Mouse (Mus musculus) brain, embryonic 18.5 days (tissue): ENCODE results near the gene Epha4.

ENCODE experiments used
- DNase-seq: peaks from one replicate; pipeline ENCODE4 v3.0.0-alpha.2; 2012; ENCODE audit warnings: low read depth, low spot score

The Epha4 gene

DNA sequence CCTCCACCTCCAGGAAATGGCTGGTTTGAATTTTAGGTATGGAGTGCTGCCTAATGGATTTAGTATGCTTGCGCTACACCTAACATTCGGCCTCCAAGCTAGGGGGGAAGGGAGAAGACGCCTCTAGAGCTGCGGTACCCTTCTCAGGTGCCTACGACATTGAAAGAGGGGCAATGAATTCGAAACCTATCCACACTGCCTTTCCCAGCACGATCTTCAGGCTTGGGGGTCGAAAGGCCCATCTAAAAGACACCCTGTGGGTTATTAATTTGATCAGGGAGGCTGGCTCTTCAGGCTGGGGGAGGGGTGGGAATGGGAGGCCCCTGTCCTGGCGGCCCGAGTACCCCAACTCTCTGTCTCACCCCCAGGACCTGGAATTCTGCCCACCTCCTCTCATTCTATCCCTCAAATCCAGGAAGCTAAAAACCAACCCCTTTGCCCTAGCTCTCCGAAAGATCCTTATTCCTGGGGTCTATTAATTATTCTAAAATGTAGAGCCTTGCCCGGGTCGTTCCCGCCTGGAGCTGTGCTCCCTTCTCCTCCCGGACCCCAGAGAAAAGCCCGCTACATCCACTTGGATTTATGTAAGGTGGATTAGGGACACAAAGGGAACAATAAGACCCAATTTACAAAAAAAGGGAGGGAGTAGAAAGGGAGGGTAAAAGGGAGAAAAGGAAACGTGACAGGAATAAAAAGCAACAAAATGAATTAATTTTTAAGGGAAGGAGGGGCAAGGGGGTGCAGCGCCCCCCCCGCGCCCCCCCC lies 2.3 kb downstream of the Epha4 start:
- DNase-seq, result no peak

DNA sequence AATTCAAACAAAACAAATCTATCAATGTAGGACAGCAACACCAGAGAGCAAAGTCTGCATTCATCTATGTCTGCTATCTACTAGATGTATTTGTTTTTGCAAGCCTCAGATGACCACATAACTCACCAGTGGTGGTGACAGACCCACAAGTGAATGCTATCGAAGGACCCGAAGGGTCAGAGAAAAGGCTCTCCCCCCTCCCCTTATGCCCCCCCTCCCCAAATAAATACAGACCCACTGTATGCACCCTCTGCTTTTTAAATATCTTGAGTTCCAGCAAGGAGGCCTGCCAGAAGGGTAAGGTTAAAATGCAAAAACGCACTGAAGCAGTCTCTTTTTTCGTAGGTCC lies 2.9 kb downstream of the Epha4 start:
- no peak for DNase-seq

GRCm38 (mm10) chr1:77511372-77512058 lies 3.4 kb downstream of the Epha4 start:
- no peak for DNase-seq

DNA sequence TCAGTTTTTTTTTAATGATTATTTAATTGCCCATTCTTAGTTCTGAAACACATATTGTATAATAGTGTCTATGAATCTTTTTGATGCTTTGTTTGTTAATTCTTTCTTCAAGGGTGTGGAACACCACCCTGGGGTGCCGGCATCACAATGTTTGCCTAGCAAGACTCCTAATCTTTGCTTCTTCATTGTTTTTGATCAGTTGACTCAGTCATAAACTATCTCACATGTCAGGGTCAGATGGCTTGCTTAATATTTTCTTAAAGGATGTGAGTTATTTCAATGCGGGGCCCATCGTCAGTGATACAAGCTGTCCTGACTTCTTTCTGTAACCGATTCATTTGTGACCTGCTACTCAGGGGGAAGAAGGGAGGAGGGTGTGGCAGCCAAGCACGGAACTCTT lies 4.3 kb downstream of the Epha4 start:
- DNase-seq, result no peak

GRCm38 (mm10) chr1:77506856-77507200 lies 8.1 kb downstream of the Epha4 start:
- no peak for DNase-seq

- DNase-seq, result no peak
These were observed 8.6 kb downstream of the Epha4 start for GRCm38 (mm10) chr1:77506038-77506855.

DNA sequence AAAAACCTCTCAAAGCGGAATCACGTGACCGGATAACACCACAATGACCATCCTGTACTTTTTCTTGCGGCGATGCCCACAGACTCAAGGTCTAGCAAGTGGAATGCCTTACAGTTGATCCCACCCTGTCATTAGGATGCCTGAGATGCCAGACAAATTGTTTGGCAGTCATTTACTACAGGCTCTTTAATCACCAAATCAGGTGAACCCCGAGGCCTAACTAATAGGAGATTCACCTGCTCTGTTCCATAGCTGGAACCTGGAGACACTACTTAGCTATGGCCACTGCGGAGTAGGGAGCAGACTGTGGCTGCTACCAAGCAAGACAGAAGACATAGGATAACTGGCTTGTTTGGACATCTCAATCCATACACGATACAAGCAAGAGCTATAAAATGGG lies 9.6 kb downstream of the Epha4 start:
- DNase-seq, result no peak

GRCm38 (mm10) chr1:77504813-77505212 lies 10.1 kb downstream of the Epha4 start:
- DNase-seq, result no peak

GRCm38 (mm10) chr1:77503711-77504181 lies 11.1 kb downstream of the Epha4 start:
- DNase-seq, result no peak

GRCm38 (mm10) chr1:77502554-77503119 lies 12.3 kb downstream of the Epha4 start:
- no peak for DNase-seq

DNA sequence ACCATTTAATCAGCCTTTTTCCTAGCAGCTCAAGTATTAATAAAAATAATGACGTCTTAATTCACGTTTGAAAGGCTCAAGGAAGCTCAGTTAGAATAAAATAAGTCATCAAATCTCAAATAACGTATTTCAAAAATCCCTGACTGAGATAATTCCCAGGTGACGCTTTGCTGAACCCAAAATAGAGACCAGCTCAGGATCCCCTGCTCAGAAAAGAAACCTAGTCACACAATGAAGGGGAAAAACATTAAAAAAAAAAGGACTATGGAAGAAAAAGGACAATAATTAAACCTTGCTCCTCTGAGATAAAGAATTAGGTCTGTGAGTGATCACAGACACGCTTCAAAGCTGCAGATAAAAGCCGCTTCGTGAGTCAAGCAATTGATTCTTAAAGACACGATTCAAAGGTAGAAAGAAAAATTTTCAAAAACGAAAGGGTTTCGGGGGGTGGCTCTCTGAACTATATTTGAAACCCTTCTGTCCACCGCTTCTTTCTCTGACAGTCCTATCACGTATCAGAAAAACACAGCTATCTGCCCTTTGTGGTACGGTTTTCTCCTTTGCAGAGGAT lies 13.4 kb downstream of the Epha4 start:
- DNase-seq, result no peak

GRCm38 (mm10) chr1:77497506-77497905 lies 17.4 kb downstream of the Epha4 start:
- DNase-seq, result no peak

DNA sequence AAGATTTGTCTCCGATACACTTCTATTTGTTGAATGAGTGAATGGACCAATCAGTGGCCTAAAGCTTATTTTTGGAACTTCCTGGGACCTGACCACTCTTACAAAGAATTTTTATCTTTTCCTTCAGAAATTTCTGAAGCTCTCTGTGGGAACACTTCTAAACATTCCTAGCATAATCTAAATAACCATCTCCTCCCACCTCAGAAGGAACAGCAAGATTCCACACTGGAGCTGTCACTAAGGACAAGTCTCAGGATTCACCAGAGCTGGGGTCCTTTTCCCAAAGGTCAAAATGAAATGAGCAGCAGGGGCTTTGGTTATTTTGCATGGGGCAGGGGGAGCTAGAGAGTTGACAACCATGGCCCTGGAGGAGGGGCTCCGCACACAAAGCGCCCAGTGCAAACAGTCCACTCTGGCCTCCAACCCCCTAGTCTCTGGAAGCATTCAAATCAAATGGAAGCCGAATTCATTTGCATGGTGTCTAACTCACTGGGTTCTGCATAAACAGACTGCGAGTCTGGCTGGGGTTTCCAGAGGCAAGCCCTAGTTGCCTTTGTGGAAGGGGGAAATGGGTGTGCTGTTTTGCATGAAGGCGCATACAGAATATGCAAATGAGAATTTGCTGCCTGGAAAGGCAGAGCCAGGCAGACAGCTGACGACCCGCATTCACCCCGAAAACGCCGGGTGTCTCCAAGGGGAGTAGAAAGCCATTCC lies 18.3 kb downstream of the Epha4 start:
- DNase-seq, result peak; percentile 72

DNA sequence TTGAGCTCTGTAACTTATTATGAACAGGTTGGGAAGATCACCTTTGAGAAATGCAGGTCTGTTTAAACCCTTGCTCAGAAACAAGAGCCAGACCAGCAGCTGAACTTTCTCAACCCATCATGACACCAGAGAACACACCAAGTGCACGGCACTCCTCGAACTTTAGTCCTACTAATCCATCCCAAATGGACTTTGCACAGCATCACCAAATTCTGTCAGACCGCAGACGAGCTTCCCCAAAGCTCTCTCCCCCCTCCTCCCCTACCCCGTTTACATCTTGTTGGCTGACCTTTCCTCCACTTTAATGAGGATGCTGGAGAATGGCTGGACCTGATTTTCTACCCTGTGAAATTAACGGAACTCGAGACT lies 19.1 kb downstream of the Epha4 start:
- no peak for DNase-seq

DNA sequence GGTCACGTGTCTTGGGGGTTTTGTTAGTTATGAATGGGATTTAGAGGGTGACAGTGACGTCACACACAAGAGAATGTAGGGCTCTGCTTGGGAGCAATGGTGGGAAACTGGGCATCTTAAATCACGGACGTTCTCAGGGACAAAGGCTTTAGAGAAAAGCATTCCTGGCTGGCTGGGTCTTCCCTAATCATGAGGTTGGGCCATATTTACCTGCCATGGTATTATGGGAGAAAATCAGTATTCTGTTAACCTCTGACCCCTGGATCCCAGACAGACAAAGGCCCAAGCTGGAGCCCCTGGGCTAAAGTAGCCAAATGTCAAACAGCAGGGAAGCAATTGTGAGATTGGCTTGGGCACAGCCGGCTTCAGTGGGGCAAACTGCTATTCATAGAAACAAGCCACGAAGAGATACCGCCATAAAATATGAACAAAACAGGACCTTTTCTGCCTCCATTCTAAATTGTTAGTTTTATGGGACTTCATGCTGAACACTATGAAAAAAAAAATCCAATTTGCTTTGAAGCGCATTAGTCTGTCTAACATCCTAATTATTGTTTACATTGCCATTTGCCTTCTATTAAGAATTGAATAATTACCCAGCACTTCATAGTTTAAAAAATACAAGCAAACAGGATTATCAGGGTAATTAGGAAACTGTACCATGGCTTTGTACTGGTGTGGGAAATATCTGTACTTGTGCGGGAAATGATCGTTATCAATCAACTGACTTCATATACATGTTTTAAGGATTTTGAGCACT lies 19.7 kb downstream of the Epha4 start:
- DNase-seq, result no peak

- DNase-seq, result no peak
These were observed 20.9 kb downstream of the Epha4 start for GRCm38 (mm10) chr1:77493841-77494635.

DNA sequence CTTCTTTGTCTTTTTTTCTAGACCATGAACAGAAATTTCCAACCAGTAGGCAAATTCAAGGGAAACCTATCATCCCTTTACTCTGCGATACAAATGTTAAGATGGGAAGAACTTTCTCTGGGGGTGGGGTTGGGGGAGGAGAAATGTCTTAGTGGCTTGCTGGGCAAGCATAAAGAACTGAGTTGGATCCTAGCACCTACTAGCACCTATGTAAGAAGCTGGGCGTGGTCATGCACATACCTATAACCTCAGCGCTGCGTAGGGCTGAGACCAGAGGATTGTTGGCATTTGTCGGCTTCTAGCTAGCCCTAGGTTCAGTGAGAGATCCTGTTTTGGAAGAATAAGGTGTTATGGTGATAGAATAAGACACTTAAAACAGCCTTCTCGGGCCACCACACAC lies 24.7 kb downstream of the Epha4 start:
- no peak for DNase-seq

DNA sequence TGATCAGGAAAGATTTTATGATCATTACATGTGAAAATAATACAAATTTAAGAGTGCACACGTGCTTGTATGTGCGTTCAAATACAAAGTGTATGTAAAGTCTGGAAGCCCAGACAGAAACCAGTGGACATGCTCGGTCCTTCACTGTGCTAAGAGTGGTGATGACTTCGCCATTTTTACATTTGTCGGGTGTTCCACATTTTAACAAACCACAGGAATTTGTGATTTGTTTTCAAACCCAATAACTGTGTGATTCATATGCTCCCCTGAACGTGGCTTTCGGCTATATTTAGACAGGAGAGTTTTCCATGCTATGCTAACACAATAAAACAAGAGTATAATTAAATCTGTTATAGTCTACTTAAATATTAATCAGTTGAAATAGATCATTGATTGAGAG lies 25.5 kb downstream of the Epha4 start:
- DNase-seq, result no peak

- DNase-seq, result no peak
These were observed 26.9 kb downstream of the Epha4 start for GRCm38 (mm10) chr1:77487856-77488462.
